Mouse (Mus musculus): ENCODE measurements around the gene Adgre5. TPM values are rescaled to one million over a fixed set of nuclear protein-coding genes. Genes with fewer than 3 reads are reported as not detected.

The Adgre5 gene
- polyA plus RNA-seq, 1 experiment from 2014 or later = 40.2 TPM

DNA sequence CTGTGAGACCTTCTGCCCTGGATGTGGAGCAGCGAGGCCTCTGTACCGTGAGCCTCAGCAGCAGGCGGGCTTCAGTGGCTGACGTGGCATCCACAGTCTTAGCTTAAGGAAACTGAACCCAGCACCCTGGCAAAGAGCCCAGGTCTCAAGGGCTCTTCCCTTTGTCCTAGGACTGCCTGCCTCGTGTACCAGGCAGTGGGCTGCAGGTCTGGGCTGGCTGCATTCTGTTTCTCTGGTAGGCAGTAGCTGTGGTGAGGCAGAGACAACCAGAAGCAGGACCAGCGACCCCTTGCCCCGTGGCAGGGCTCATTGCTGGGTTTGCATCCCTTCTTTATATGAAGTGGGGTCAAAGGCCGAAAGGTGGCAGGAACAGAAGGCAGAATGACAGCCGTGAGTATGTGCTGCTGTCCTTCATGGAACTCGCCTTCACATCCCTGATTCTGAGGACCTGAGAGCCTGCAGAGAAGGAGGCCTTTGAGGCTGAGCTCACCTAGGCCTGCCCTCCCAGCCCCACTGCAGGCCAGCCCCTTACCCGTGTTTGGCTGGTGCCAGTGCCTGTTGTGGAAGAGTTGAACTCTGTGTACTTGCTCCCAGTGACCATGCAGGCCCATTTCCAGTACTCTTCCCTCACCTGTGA lies 17.6 kb downstream of the Adgre5 start:
- DNase-seq (ENCODE audit: low spot score) (no peak), ATAC-seq (replicated peaks; ENCODE audit: low FRiP score, low TSS enrichment, low read depth) (no peak)
- Histone ChIP-seq H3K27me3 (replicated peaks; ENCODE audit: control insufficient read depth, insufficient read depth, low read length) (no peaks in the 10 kb centered on the region), H3K4me3 (ENCODE audit: low read depth, low read length) (no peak overlapping the region), H3K36me3 (ENCODE audit: control insufficient read depth, insufficient read depth, low read length) (peaks cover 86% of the 10 kb centered on the region), H3K9me3 (ENCODE audit: control insufficient read depth, low read length) (no peaks in the 10 kb centered on the region), H3K4me1 (replicated peaks; ENCODE audit: control insufficient read depth, insufficient read depth, low read length) (no peaks in the 10 kb centered on the region), H3K27ac (ENCODE audit: low read depth) (no peak overlapping the region), H3K4me2 (ENCODE audit: low read length) (no peak overlapping the region), H3K9ac (ENCODE audit: low read length) (no peak overlapping the region)
- 81% methylated on average over 11 of the region's 11 CpGs for WGBS

- DNase-seq (ENCODE audit: low spot score) = no peak
- WGBS = 87% methylated on average over 12 of the region's 12 CpGs
- Histone ChIP-seq H3K27ac (ENCODE audit: low read depth) (no peak overlapping the region), H3K4me1 (replicated peaks; ENCODE audit: control insufficient read depth, insufficient read depth, low read length) (no peaks in the 10 kb centered on the region), H3K27me3 (replicated peaks; ENCODE audit: control insufficient read depth, insufficient read depth, low read length) (no peaks in the 10 kb centered on the region), H3K36me3 (ENCODE audit: control insufficient read depth, insufficient read depth, low read length) (peaks cover 81% of the 10 kb centered on the region), H3K4me3 (ENCODE audit: low read depth, low read length) (no peak overlapping the region), H3K4me2 (ENCODE audit: low read length) (no peak overlapping the region), H3K9ac (ENCODE audit: low read length) (no peak overlapping the region), H3K9me3 (ENCODE audit: control insufficient read depth, low read length) (no peaks in the 10 kb centered on the region)
- ATAC-seq (replicated peaks; ENCODE audit: low FRiP score, low TSS enrichment, low read depth) = no peak
Measured at GRCm38 (mm10) chr8:83722631-83723030, 18.5 kb downstream of the Adgre5 start.

DNA sequence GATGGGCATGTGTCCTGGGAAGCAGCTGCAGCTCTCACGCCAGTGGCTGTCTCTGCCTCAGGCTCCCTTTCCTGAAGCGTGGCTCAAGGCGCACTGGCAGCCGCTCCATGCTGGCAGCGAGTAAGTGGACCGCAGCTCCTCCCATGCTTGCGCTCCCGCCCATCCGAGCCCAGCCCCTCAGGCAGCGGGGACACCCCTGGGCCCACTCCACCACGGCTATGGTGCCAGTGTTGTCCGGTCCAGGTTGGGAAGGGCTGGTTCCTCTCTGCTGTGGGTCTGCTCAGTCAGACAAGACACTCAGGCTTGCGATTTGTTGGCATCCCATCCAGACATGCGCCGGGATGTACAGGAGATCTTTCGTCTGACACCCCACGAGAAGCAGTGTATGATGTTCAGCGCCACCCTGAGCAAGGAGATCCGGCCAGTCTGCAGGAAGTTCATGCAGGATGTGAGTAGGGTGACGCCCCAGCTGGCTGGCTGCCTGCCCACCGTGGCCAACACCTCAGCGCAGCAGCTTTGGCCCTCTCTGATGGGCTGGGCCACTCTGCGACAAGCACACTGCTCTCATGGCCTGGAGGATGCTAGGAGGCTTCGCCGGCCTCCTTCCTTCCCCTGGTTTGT lies 19.6 kb downstream of the Adgre5 start:
- Histone ChIP-seq H3K36me3 (ENCODE audit: control insufficient read depth, insufficient read depth, low read length) (peaks cover 74% of the 10 kb centered on the region), H3K4me2 (ENCODE audit: low read length) (no peak overlapping the region), H3K27me3 (replicated peaks; ENCODE audit: control insufficient read depth, insufficient read depth, low read length) (no peaks in the 10 kb centered on the region), H3K9me3 (ENCODE audit: control insufficient read depth, low read length) (no peaks in the 10 kb centered on the region), H3K4me1 (replicated peaks; ENCODE audit: control insufficient read depth, insufficient read depth, low read length) (peaks cover 9% of the 10 kb centered on the region), H3K27ac (ENCODE audit: low read depth) (no peak overlapping the region), H3K9ac (ENCODE audit: low read length) (no peak overlapping the region), H3K4me3 (ENCODE audit: low read depth, low read length) (no peak overlapping the region)
- no peak for DNase-seq (ENCODE audit: low spot score)
- no peak for ATAC-seq (replicated peaks; ENCODE audit: low FRiP score, low TSS enrichment, low read depth)
- 90% methylated on average over 25 of the region's 25 CpGs for WGBS

DNA sequence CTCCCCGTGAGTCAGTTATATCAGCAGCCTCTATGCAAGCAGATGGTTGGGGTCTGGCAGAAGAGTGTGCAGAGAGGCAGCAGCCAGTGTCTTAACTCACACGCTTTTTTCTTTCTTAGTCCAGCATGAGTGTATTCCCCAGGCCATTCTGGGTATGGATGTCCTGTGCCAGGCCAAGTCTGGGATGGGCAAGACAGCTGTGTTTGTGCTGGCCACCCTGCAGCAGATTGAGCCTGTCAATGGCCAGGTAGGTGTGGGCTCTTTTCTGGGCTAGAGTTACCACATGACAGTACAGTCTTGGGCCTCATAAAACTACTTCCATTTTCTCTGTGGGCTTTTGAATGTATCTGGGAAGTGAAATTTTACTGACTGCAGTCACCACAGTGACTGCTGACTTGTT lies 21.4 kb downstream of the Adgre5 start:
- no peak for DNase-seq (ENCODE audit: low spot score)
- Histone ChIP-seq H3K9ac (ENCODE audit: low read length) (no peak overlapping the region), H3K36me3 (ENCODE audit: control insufficient read depth, insufficient read depth, low read length) (peaks cover 58% of the 10 kb centered on the region), H3K27ac (ENCODE audit: low read depth) (no peak overlapping the region), H3K4me3 (ENCODE audit: low read depth, low read length) (no peak overlapping the region), H3K4me1 (replicated peaks; ENCODE audit: control insufficient read depth, insufficient read depth, low read length) (peaks cover 16% of the 10 kb centered on the region), H3K27me3 (replicated peaks; ENCODE audit: control insufficient read depth, insufficient read depth, low read length) (no peaks in the 10 kb centered on the region), H3K4me2 (ENCODE audit: low read length) (no peak overlapping the region), H3K9me3 (ENCODE audit: control insufficient read depth, low read length) (no peaks in the 10 kb centered on the region)
- 81% methylated on average over 2 of the region's 2 CpGs for WGBS
- no peak for ATAC-seq (replicated peaks; ENCODE audit: low FRiP score, low TSS enrichment, low read depth)

DNA sequence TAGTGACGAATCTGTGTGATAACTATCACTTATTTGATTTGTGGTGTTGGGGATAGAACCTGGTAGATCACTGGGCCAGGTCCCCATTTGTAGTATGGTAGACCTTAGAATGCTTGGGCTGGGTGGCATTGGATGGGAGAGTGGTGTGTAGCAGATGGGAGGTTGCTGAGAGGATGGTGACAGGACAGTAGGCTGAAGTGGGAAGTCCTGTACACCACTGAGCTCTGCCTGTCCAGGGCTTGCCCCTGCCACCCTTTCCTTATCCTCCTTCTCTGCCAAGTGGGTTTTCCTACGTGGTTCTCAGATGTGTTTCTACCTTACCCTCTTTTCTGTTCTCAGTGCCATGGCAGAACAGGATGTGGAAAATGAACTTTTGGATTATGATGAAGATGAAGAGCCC lies 22.1 kb downstream of the Adgre5 start:
- H3K9ac ChIP-seq (ENCODE audit: low read length) = no peak overlapping the region
- peaks cover 16% of the 10 kb centered on the region for H3K4me1 ChIP-seq (replicated peaks; ENCODE audit: control insufficient read depth, insufficient read depth, low read length)
- DNase-seq (ENCODE audit: low spot score) (no peak), ATAC-seq (replicated peaks; ENCODE audit: low FRiP score, low TSS enrichment, low read depth) (no peak)
- no peak overlapping the region for H3K4me3 ChIP-seq (ENCODE audit: low read depth, low read length)
- no peak overlapping the region for H3K4me2 ChIP-seq (ENCODE audit: low read length)
- no peaks in the 10 kb centered on the region for H3K9me3 ChIP-seq (ENCODE audit: control insufficient read depth, low read length)
- WGBS = 77% methylated on average over 2 of the region's 2 CpGs
- no peaks in the 10 kb centered on the region for H3K27me3 ChIP-seq (replicated peaks; ENCODE audit: control insufficient read depth, insufficient read depth, low read length)
- peaks cover 52% of the 10 kb centered on the region for H3K36me3 ChIP-seq (ENCODE audit: control insufficient read depth, insufficient read depth, low read length)
- no peak overlapping the region for H3K27ac ChIP-seq (ENCODE audit: low read depth)

DNA sequence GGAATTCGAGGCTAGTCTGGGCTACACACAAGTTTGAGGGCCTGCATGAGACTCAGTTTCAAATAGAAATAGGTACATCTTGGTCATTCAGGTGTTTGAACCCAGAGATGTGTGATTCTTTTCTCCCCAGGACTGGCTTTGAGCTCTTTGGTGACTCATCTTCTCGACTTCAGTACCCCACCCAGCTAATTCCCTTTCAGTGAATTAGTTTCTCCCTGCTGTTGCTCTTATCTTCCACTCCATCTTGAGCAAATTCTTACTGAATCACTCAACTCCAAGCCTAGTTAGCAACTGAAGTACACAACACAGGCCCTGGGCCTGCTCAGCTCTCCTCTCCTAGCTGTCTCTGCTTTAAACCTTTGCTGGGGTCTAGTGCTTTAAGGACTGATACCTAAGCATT lies 24.6 kb downstream of the Adgre5 start:
- peaks cover 16% of the 10 kb centered on the region for H3K4me1 ChIP-seq (replicated peaks; ENCODE audit: control insufficient read depth, insufficient read depth, low read length)
- ATAC-seq (replicated peaks; ENCODE audit: low FRiP score, low TSS enrichment, low read depth) (no peak), DNase-seq (ENCODE audit: low spot score) (no peak)
- H3K4me3 ChIP-seq (ENCODE audit: low read depth, low read length) = peak overlapping the region; percentile 95
- H3K36me3 ChIP-seq (ENCODE audit: control insufficient read depth, insufficient read depth, low read length) = peaks cover 27% of the 10 kb centered on the region
- WGBS = 53% methylated on average over 2 of the region's 2 CpGs
- no peak overlapping the region for H3K27ac ChIP-seq (ENCODE audit: low read depth)
- H3K9ac ChIP-seq (ENCODE audit: low read length) = peak overlapping the region; percentile 92
- peak overlapping the region; percentile 97 for H3K4me2 ChIP-seq (ENCODE audit: low read length)
- no peaks in the 10 kb centered on the region for H3K27me3 ChIP-seq (replicated peaks; ENCODE audit: control insufficient read depth, insufficient read depth, low read length)
- H3K9me3 ChIP-seq (ENCODE audit: control insufficient read depth, low read length) = no peaks in the 10 kb centered on the region

DNA sequence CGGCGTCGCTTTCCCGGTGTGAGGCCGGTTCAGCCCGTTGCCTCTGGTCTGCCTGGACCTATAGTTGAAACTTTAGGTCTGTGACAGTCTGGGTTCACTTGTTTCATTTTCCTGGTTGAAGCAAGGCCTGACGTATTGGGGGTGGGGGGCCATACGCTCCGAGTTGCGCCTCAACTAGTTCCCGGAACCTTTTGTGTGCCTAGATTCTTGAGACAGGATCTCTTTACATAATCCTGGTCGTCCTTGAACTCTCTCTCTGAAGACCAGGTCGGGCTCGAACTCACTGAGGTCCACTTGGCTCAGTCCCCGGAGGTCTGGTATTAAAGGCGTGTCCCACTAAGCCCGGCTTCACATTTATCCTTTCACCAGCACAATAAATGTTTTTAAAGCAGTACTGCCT lies 25.4 kb downstream of the Adgre5 start:
- H3K27me3 ChIP-seq (replicated peaks; ENCODE audit: control insufficient read depth, insufficient read depth, low read length) = no peaks in the 10 kb centered on the region
- DNase-seq (ENCODE audit: low spot score) (no peak), ATAC-seq (replicated peaks; ENCODE audit: low FRiP score, low TSS enrichment, low read depth) (no peak)
- no peaks in the 10 kb centered on the region for H3K9me3 ChIP-seq (ENCODE audit: control insufficient read depth, low read length)
- H3K9ac ChIP-seq (ENCODE audit: low read length) = peak overlapping the region; percentile 92
- H3K4me3 ChIP-seq (ENCODE audit: low read depth, low read length) = peak overlapping the region; percentile 95
- 2% methylated on average over 17 of the region's 17 CpGs for WGBS
- H3K27ac ChIP-seq (ENCODE audit: low read depth) = peak overlapping the region; percentile 91
- peaks cover 16% of the 10 kb centered on the region for H3K4me1 ChIP-seq (replicated peaks; ENCODE audit: control insufficient read depth, insufficient read depth, low read length)
- H3K36me3 ChIP-seq (ENCODE audit: control insufficient read depth, insufficient read depth, low read length) = peaks cover 19% of the 10 kb centered on the region
- peak overlapping the region; percentile 97 for H3K4me2 ChIP-seq (ENCODE audit: low read length)

DNA sequence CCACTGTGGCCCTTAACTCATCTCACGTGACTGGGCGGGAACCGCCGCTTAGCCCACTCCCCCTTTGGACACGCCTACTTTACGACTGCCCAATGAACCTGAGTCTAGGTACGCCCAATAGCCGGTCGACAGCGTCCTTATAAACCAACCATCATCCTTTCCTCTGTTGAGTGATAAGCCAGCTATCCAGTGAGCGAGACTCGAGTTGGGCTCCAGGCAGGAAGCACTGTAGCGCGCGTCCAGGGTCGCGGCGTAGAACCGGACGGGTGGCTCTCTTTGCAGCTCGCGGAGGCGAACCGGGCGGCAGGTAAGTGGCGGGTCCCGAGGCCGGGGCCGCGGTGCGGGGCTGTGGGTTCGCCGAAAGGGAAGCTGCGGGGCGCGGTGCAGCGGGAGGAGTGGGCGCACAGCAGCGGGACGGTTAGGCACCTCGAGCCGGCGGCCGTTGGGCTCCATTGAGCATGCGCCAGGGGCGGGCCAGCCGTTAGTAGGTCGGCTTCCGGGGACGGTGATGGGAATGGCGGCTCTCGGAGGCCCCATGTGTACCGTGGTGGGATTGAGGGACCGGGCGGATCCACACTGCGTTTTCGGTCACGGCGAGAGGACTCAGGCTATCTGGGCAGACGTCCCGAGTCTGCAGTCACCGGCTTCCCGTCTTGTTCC lies 26.0 kb downstream of the Adgre5 start, which contains the start of gene Ddx39:
Gene Ddx39 (plus strand): TSS at position 147 of the 660 bp plus-strand sequence.
- ATAC-seq (replicated peaks; ENCODE audit: low FRiP score, low TSS enrichment, low read depth) = peak; percentile 100
- Histone ChIP-seq H3K4me1 (replicated peaks; ENCODE audit: control insufficient read depth, insufficient read depth, low read length) (peaks cover 16% of the 10 kb centered on the region), H3K36me3 (ENCODE audit: control insufficient read depth, insufficient read depth, low read length) (peaks cover 13% of the 10 kb centered on the region), H3K27ac (ENCODE audit: low read depth) (peak within 1 kb of the TSS; percentile 91), H3K4me3 (ENCODE audit: low read depth, low read length) (peak within 1 kb of the TSS; percentile 95), H3K9me3 (ENCODE audit: control insufficient read depth, low read length) (no peaks in the 10 kb centered on the region), H3K27me3 (replicated peaks; ENCODE audit: control insufficient read depth, insufficient read depth, low read length) (no peaks in the 10 kb centered on the region), H3K9ac (ENCODE audit: low read length) (peak within 1 kb of the TSS; percentile 92), H3K4me2 (ENCODE audit: low read length) (peak within 1 kb of the TSS; percentile 97)
- under 1% methylated on average over 63 of the region's 63 CpGs for WGBS
- DNase-seq (ENCODE audit: low spot score) = peak; percentile 97
